Mouse (Mus musculus) gastrocnemius, adult 18-20 months (tissue): ENCODE measurements around the gene Cyp2c65. TPM values are rescaled to one million over a fixed set of nuclear protein-coding genes. Genes with fewer than 3 reads are reported as not detected.
"Not testable (repeated sequence)": the region's sequence is repeated elsewhere in the genome, so short reads cannot be mapped to it uniquely, and the experiment has no call there.

Source experiments
- DNase-seq: peaks from one replicate; pipeline ENCODE4 v3.0.0; 2021; ENCODE audit warnings: low spot score
- long read RNA-seq, 2 experiments: library from polyadenylated mRNA; stranded (forward); transcript quantifications; one replicate each; pipeline ENCODE4 v2.0.0; 2021
- total RNA-seq, 2 experiments: library from RNA; stranded (reverse); gene quantifications; 2 replicates each; pipeline ENCODE4 v1.2.3; 2021

Gene Cyp2c65
- total RNA-seq, result not detected
- long read RNA-seq, experiment 1, result 0 reads
- long read RNA-seq, experiment 2, result 0 reads

DNA sequence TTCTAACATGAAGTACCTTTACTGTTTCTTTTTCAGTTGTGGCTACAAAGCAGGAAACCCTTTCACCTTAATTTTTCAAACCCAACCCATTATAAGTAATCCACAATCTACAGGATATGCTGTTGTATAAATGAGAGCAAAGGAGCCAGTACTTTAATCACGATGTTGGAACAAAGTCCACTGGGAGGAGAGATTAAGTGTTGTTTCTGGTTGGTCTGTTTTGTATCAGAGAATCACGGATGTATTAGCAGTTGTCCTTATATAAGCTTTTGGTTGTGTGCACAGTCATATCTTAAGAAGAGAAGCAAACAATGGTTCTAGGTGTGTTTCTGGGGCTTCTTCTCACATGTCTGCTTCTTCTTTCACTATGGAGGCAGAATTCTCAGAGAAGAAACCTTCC, at the start of gene Cyp2c65:
TSS of gene Cyp2c65 (plus strand) at position 297 of the 400 bp plus-strand sequence.
- no peak for DNase-seq

- DNase-seq, result no peak
Measured at GRCm38 (mm10) chr19:39057928-39058327, 2.9 kb upstream of the Cyp2c65 start.

- DNase-seq, result not testable (repeated sequence)
Measured at GRCm38 (mm10) chr19:39098779-39099178, 38.0 kb downstream of the Cyp2c65 start.

DNA sequence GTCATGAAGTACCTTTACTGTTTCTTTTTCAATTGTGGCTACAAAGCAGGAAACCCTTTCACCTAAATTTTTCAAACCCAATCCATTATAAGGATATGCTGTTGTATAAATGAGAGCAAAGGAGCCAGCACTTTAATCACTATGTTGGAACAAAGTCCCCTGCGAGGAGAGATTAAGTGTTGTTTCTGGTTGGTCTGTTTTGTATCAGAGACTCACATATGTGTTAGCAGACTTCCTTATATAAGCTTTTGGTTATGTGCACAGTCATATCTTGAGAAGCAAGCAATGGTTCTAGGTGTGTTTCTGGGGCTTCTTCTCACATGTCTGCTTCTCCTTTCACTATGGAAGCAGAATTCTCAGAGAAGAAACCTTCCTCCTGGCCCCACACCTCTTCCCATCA, 52.8 kb downstream of the Cyp2c65 start, which contains the start of gene Cyp2c66:
TSS of gene Cyp2c66 (plus strand) at position 255 of the 400 bp plus-strand sequence.
- no peak for DNase-seq

Other genes starting within 250 kb of the Cyp2c65 start
- 1 to 10 TPM; 6.3 to 6.9 TPM for gene Noc3l, start 241.8 kb upstream of the Cyp2c65 start, total RNA-seq
- gene Tbc1d12, start 224.4 kb upstream of the Cyp2c65 start, total RNA-seq, result 1 to 10 TPM; 3.4 to 4.1 TPM
- gene Hells, start 130.1 kb upstream of the Cyp2c65 start, total RNA-seq, result under 1 TPM; 0.28 to 0.87 TPM
- not detected for gene Cyp2c55, start 54.0 kb upstream of the Cyp2c65 start, total RNA-seq
- gene Cyp2c66, start 52.9 kb downstream of the Cyp2c65 start, total RNA-seq, result not detected
- under 1 TPM in 1 of 2 experiments, not detected in 1; 0.64 TPM for gene Cyp2c29, start 208.4 kb downstream of the Cyp2c65 start, total RNA-seq